Mouse (Mus musculus): ENCODE results near the gene Xdh. TPM values are rescaled to one million over a fixed set of nuclear protein-coding genes. Genes with fewer than 3 reads are reported as not detected.

Xdh gene
- 98.3 TPM for polyA plus RNA-seq (2014; fragmentation: Illumina TruSeq; extraction: RNeasy Lipid Tissue Mini Kit (QIAGEN cat#74804); ENCODE audit: low read depth, low replicate concordance)

DNA sequence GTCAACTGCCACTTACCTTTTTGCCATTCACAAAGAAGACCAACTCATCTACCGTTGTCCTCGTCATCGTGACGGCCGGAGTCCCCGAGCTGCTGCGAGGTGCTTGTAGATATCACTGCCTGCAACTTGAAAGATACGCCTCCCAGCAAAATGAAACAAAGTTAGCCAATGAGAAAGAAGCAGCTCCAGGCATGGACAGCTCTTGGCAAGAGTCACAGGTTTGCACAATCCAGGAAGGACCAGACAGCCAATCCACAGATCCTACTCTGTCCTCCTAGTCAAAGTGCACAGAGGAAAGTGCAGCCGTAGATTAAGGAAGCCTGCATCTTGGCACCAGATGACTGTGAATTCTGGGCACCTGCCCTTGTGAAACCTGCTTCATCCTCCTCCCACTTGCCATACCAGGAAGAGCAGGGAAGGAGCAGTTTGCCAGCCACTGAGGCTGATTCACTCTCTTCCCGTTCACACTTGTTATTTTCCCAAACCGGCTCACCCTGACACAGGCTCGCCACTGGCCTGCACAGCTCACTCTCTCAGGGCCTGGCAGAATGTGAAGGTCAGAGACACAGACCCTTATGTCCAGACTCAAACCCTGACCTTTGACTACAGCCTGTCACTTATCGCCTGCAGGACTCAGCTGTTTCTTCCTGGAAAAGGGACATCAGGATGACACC is at the start of gene Xdh:
Xdh (minus strand) TSS at position 135 of the 674 bp plus-strand sequence.

Other genes with a start within 250 kb of the Xdh start
- 11.2 TPM for gene Galnt14, start 239.7 kb downstream of the Xdh start, polyA plus RNA-seq (2014; fragmentation: Illumina TruSeq; extraction: RNeasy Lipid Tissue Mini Kit (QIAGEN cat#74804); ENCODE audit: low read depth, low replicate concordance)
- gene Ehd3, start 146.1 kb downstream of the Xdh start, polyA plus RNA-seq (2014; fragmentation: Illumina TruSeq; extraction: RNeasy Lipid Tissue Mini Kit (QIAGEN cat#74804); ENCODE audit: low read depth, low replicate concordance), result 36.2 TPM
- gene Srd5a2, start 97.7 kb upstream of the Xdh start, polyA plus RNA-seq (2014; fragmentation: Illumina TruSeq; extraction: RNeasy Lipid Tissue Mini Kit (QIAGEN cat#74804); ENCODE audit: low read depth, low replicate concordance), result 142 TPM

Data from adipose tissue, adult 10 weeks (tissue).